Mouse (Mus musculus): ENCODE results near the gene Gm19345.

DNA sequence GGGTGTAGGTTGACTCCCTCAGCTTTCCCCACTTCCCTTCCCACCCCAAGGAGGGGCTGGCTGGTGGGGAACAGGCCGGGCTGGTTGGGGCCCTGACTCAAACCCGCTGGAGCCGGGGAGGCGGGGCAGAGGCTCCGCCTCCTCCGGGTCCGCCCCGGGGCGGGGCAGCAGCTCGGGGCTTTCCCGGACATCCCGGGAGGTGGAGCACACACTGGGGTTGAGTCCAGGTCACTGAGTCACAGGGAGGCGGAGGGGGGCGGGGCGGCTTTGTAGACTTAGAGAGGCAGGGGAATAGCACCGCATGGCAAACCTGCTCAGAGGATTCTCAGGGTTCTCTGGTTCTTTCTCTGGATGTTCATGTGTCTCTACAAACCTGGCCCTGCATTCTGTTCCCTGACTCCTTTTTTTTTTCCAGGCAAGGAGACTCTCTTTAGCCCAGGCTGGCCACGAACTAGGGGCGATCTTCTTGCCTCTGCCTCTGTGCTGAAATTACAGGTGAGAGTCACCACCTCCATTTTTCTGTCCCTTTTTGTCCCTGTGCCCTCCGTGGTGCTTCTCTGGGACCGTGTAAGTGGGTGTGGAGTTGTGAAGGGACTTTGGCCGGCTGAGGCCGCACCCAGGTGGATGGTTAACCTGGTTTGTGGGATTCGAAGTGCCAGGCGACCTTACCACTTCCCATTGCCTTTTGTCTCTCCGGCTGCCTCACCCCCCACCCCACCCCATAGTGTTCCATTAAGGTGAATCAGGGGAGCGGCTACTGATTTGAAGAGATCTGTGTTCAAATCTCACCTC is 27.4 kb upstream of the Gm19345 start:
- TF ChIP-seq CEBPB (IDR thresholded peaks at IDR 0.05; ENCODE audit: insufficient read depth, poor library complexity, severe bottlenecking) = no peak
- TF ChIP-seq POLR2A (IDR thresholded peaks at IDR 0.05; ENCODE audit: insufficient read length, low read depth) = peak; percentile 28
- TF ChIP-seq SRF (IDR thresholded peaks at IDR 0.05; ENCODE audit: control insufficient read depth, insufficient read length, low read depth) = no peak
- no peak for TF ChIP-seq MAX (IDR thresholded peaks at IDR 0.05; ENCODE audit: low read depth)
- no peak for TF ChIP-seq E2F4 (IDR thresholded peaks at IDR 0.05; ENCODE audit: insufficient read depth)
- no peak for TF ChIP-seq USF1 (IDR thresholded peaks at IDR 0.05; ENCODE audit: low read depth)
- TF ChIP-seq POLR2AphosphoS2 (IDR thresholded peaks at IDR 0.05; ENCODE audit: insufficient read length, low read depth) = no peak
- no peak for TF ChIP-seq MYOG (IDR thresholded peaks at IDR 0.05; ENCODE audit: control insufficient read depth in 1 of 3, insufficient read depth in 1 of 3, insufficient read length in 2 of 3, low read depth in 2 of 3)

All from myocyte (in vitro differentiated cells).